Mouse (Mus musculus) thymus, postnatal 36 days (tissue): ENCODE results near the gene Pik3cg.
A peak's percentile ranks its signal among the peaks of the same experiment; 100 is the strongest.

Experiments used
- DNase-seq, 2 experiments: peaks; one replicate each; pipeline ENCODE4 v3.0.0; 2022; ENCODE audit warnings: mixed read lengths in 2 of 2

Gene Pik3cg

GRCm38 (mm10) chr12:32138831-32139230, 69.6 kb downstream of the Pik3cg start:
- peak; percentile 13 to 17 for DNase-seq

- peak; percentile 24 to 37 for DNase-seq
Measured at GRCm38 (mm10) chr12:32138362-32138761, 70.1 kb downstream of the Pik3cg start.

- DNase-seq: no peak
Measured at GRCm38 (mm10) chr12:32137542-32137941, 70.9 kb downstream of the Pik3cg start.

GRCm38 (mm10) chr12:32127599-32128507, 80.6 kb downstream of the Pik3cg start:
- DNase-seq: no peak

- no peak for DNase-seq
Measured at GRCm38 (mm10) chr12:32127158-32127557, 81.3 kb downstream of the Pik3cg start.

- DNase-seq: no peak
Measured at GRCm38 (mm10) chr12:32124456-32124855, 84.0 kb downstream of the Pik3cg start.

- DNase-seq: no peak
Measured at GRCm38 (mm10) chr12:32124030-32124429, 84.4 kb downstream of the Pik3cg start.

GRCm38 (mm10) chr12:32123559-32123958, 84.9 kb downstream of the Pik3cg start:
- no peak for DNase-seq
